Mouse (Mus musculus): ENCODE data around the gene Trnp1. TPM values are rescaled to one million over a fixed set of nuclear protein-coding genes. Genes with fewer than 3 reads are reported as not detected.
A peak's percentile ranks its signal among the peaks of the same experiment; 100 is the strongest.
"Not testable (repeated sequence)": the region's sequence is repeated elsewhere in the genome, so short reads cannot be mapped to it uniquely, and the experiment has no call there.

Trnp1 gene
- 1.2 and 1.4 TPM in 2 replicates for polyA plus RNA-seq (2015; fragmentation: Nextera tagmentation; extraction: Ambion mirVana)

DNA sequence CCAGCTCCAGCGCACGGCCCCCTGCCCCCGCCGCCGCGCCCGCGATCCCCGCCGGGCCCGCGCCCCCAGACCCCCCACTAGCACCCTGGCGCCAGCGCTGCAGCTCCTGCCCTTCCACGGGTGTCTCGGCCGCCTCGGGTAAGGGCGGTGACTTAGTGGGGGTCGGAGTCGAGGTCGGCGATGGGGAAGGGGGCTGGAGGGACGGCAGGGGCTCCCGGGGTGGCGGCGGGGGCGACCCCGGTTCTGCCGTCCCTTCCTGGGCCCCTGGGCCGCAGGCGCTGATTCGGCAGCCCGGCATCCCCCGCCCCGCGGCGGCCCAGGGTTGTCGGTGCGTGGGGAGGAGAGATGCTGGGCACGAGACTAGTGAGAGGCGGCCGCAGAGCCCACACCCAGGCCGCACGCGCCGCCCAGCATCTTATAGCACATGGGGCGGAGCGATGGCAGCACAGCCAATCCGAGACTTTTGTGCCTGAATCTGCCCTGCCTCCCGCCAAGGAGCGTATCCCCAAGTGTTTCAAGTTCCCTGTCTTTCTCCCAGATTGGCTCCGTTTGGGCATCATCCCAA lies at the start of gene Trnp1:
Gene Trnp1 (minus strand): TSS at position 391 of the 565 bp plus-strand sequence.
- DNase-seq (ENCODE audit: low spot score), result peak; percentile 51

DNA sequence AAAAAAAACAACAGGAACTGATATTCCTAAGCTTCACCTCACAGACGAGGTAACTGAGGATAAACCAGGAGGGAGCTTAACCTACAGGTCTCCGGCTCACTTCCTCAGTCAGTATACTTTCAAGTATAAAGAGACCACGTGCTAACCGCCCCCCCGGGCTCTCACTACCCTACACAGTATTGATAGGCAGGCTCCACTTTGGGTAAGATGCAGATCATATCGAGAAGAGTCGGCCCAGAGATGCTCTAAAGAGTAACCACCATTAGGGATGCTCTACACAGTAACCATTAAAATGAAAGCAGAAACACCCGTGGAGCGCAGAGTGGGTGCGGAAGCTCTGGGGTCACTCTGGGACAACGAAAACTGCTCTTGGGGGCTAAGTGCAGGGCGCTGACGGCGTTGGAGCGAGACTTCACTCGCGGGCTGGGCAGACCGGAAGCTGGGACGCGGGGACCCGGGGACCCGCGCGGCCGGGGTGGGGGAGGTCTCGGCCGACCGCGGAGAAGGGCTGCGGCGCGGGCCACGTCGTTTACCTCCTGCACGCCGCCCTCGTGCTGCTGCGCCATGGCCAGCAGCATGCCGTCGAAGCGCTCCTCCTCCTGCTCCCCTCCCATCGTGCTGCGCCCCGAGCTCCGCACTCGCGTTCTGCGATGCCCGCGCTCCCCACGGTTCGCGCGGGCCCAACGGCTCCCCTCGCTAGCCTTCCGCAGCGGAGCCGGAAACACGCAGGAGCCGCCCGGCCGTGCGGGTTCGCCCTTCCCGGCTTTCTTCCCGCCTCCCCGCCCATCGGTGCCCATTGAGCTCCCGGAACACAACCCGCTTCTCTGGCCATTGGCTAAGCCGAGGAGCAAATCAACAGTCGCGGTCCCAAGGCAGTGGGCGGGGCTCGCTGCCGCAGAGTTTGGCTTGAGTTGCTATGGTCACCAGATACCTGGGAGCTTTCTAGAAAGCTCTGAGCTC lies 47.2 kb upstream of the Trnp1 start, which contains the start of gene Nudc:
Gene Nudc (minus strand): TSS at position 725 of the 960 bp plus-strand sequence.
- DNase-seq (ENCODE audit: low spot score), result peak; percentile 96

- no peak for DNase-seq (ENCODE audit: low spot score)
Observed at GRCm38 (mm10) chr4:133536652-133537051, 38.3 kb upstream of the Trnp1 start.

DNA sequence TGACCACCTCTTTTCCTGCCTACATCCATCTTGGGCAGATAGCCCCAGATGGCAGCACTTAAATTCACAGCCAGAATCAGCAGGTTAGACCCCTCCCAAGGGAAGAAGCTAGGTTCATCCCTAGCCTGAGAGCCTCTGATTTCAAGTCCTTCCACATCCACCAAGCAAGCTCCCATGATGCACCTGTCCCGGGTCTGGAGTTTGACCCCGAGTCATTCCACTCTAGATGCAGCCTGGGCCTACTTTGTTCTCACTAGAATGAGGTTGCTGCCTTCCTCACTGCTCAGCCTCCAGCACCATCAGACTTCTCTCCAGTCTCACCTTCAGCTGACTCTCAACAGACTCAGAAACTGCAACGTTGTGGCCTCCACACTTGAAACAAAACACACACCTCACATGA lies 37.7 kb upstream of the Trnp1 start:
- DNase-seq (ENCODE audit: low spot score), result no peak

DNA sequence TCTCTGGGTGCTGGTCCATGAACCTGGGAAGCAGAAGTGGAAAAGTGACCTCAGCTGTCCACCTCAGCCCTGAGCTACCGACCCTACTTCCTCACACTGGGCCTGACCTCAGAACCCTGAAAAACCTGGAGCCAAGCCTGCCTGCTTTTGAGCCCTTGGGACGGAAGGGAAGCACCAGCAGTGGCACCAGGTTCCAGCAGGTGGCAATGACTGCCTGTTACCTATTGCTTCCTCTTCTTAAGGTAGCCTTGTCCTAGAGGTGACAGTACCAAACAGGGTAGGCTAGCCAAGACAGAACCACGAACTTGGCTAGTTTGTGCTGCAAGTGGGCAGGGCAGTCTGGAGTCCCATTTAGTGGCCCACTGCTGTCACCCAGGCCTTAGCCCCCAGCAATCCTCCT lies 34.4 kb upstream of the Trnp1 start:
- DNase-seq (ENCODE audit: low spot score), result no peak

GRCm38 (mm10) chr4:133527788-133528187 lies 29.4 kb upstream of the Trnp1 start:
- no peak for DNase-seq (ENCODE audit: low spot score)

DNA sequence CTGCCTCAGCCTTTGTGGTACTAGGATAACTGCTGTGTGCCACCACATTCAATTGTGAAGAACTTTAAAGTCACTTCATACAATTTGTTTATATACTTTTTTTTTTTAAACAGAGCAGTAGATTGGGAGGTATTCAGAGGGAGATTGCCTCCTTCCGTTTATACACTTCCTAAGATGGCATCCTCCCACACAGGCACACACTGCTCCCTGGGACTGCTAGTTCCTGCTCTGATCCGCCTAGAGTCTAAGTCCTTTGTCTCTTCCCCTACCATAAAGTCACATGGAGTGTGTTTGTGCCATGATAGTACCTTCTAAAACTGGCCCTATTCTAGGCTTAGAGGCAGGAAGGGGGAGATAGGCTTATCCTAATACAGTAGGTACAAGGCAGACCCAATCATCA lies 23.2 kb upstream of the Trnp1 start:
- no peak for DNase-seq (ENCODE audit: low spot score)

- DNase-seq (ENCODE audit: low spot score), result no peak
Observed at GRCm38 (mm10) chr4:133519369-133519665, 21.0 kb upstream of the Trnp1 start.

GRCm38 (mm10) chr4:133518601-133519368 lies 20.4 kb upstream of the Trnp1 start, which contains the start of gene Kdf1:
Kdf1 (plus strand) TSS chr4:133518963.
- DNase-seq (ENCODE audit: low spot score), result no peak

DNA sequence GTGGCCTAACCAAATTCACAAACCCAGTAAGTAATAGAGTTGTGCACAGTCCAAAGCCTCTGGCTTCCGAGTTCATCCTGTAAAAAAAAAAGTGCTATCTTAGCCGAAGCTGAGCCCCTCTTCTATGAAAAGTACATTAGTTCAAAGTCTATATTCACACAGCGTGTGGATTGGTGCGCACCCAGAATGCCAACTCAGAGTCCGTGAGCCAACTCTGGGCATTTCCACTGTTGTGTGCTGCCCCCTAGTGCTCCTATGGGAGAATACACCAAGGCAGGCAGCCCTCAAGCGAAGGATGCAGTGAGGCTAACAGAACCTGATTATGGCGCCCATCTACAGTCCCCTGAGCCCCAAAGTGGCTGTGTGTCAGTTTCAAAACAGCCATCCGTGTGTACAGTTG lies 14.6 kb upstream of the Trnp1 start:
- DNase-seq (ENCODE audit: low spot score), result peak; percentile 85

GRCm38 (mm10) chr4:133512511-133512910 lies 14.2 kb upstream of the Trnp1 start:
- not testable (repeated sequence) for DNase-seq (ENCODE audit: low spot score)

DNA sequence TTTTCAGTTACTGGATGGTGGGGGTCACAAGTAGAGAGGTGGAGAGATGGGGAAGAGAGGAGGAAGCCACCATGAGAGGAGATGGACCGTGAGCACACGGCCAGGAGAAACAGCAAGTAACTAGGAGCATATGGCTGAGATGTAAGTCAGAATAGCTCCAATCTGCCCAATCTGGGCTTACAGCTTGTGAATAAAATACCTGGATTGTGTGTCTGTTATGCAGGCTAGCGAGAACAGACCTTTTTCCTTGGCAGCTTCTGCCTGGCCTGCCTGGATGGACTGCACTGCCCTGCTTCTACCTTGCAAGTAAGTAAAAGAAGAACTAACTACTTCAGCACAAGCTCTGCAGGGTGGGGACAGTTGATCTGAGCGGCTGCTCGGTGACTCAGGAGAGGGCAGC lies 12.7 kb upstream of the Trnp1 start:
- DNase-seq (ENCODE audit: low spot score), result no peak

DNA sequence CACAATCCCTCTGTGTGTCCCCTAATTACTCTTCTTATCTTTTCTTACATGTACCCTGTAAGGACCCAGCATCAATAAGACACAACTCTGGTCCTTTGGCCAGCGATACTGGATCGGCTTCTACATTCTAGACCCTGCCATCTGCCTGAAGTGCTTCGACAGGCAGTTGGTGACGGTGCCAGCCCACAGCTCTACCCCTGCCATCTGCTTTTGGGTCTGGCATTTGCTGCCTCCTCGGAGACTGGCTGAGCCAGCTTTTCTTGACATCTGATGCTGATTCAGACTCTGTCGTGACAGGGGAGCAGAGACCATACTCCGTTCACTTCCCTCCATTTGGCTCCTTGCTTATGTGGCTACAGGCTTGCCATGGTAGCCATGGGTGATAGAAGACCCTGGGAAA lies 10.6 kb upstream of the Trnp1 start:
- no peak for DNase-seq (ENCODE audit: low spot score)

GRCm38 (mm10) chr4:133506573-133506972 lies 8.2 kb upstream of the Trnp1 start:
- DNase-seq (ENCODE audit: low spot score), result peak; percentile 88

DNA sequence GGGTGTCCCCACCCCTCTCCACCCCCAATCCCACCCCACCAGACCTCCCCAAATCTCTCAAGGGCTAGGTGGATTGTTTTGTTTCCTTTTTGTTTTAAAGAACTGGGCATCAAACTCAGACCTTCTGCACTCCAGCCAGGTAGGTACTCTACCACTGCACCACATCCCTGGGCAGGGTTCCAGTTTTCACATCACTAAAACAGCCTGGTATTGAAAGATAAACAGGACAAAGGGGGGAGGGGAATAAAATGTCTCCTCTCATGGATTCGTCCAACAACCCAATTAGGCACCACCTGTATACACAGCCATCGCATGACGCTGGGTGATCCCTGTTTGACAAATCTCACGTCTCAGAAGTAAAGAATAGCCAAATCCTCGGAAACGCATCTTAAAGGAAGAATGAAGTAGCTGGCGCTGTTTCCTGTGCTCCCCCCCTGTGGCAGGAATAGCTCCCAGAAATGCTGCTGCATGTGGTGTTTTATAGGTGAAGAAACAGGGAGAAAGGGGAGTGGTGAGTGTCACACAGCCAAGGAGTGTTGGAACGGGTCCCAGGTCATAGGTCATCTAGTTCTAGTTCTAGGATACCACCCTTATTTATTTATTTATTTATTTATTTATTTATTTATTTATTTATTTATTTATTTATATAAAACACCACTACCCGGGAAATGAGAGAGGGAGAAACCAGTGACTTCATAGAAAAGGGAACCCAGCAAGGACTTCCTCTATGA lies 6.6 kb upstream of the Trnp1 start:
- DNase-seq (ENCODE audit: low spot score), result no peak

DNA sequence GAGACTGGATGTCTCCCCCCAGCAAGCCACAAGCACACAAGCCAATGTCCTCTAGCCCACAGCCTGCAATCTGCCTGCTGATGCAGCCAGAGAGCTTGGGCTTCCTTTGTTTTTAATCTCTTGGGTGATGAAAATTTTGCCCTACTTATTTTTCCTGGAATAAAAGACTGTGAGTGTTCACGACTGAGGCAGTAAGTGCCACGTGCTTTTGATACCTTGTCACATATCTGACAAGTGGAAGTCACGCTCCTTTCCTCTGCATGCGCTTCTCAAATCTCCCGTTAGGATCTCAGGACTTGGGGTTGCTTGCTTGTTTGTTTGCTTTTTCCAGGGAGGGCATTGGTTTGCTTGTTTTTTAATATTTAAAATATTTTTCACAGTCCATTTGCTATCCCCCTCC lies 6.0 kb upstream of the Trnp1 start:
- DNase-seq (ENCODE audit: low spot score), result no peak

DNA sequence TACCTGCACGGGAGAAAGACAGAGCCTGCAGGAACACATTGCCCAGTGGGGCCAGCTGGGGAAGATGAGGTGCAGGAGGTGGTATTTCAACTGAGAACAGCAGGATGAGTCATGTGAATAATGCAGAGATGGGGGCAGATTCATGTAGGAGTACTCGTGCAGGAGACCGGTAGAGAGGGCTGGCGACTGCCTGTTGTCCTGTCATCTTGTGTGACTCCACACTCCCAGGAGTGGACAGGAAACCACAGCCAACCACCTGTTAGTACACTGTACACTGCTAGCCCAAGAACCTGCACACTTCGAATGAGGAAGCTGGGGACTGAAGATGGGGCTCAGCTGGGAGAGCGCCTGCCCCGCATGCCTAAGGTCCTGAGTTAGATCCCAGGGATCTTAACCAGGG lies 3.2 kb upstream of the Trnp1 start:
- DNase-seq (ENCODE audit: low spot score), result no peak

GRCm38 (mm10) chr4:133497461-133498159 lies 740 bp downstream of the Trnp1 start:
- DNase-seq (ENCODE audit: low spot score), result no peak

- no peak for DNase-seq (ENCODE audit: low spot score)
Observed at GRCm38 (mm10) chr4:133496738-133497445, 1.5 kb downstream of the Trnp1 start.

GRCm38 (mm10) chr4:133495711-133496110 lies 2.6 kb downstream of the Trnp1 start:
- DNase-seq (ENCODE audit: low spot score), result no peak

All from thymus, postnatal 0 days (tissue).